Comparison of ENCODE assay signal across 12 mouse cellular contexts in genomic region chr2:167542361-167542760, GRCm38 (mm10). TPM values are rescaled to one million over a fixed set of nuclear protein-coding genes. Genes with fewer than 3 reads are reported as not detected.
DNase-seq lines count a peak whose midpoint lies in the region; ATAC-seq lines count a peak whose summit lies in the region.
"Had no signal": no experiment of that assay in that cellular context is flagged by ENCODE, and none has a peak within 500 bp of the region (broad histone marks: within the 10 kb centered on the region; RNA-seq: fewer than 3 reads in every experiment).

No protein-coding gene starts in this region.

- DNase-seq in heart, postnatal 10 days = no peak
- no peak for DNase-seq in liver, embryonic 13.5 days
- no peak for DNase-seq in spleen, adult 18-20 months
- no peak for DNase-seq in spleen, postnatal 36 days (ENCODE audit: low spot score in 2 of 2)
- DNase-seq: cerebellum, adult 8-10 months; forebrain, postnatal 0 days had no signal

- H3K4me1 ChIP-seq in heart, embryonic 12.5 days (replicated peaks) = peaks cover 69% of the 10 kb centered on the region
- peaks cover 40% of the 10 kb centered on the region for H3K4me1 ChIP-seq in liver, embryonic 13.5 days (replicated peaks)
- H3K4me1 ChIP-seq in liver, embryonic 12.5 days = peaks cover 43% of the 10 kb centered on the region
- H3K4me1 ChIP-seq in embryonic facial prominence, embryonic 12.5 days = peaks cover 56% of the 10 kb centered on the region
- peaks cover 44% of the 10 kb centered on the region for H3K4me1 ChIP-seq in intestine, embryonic 16.5 days (ENCODE audit: control insufficient read depth, insufficient read depth, low read length)

- H3K9ac ChIP-seq in heart, embryonic 12.5 days = peak overlapping the region; percentile 66; the same call in 1 of the 2 replicates
- no peak overlapping the region for H3K9ac ChIP-seq in liver, embryonic 13.5 days
- no peak overlapping the region for H3K9ac ChIP-seq in liver, embryonic 12.5 days
- peak overlapping the region; percentile 86 for H3K9ac ChIP-seq in embryonic facial prominence, embryonic 12.5 days
- H3K9ac ChIP-seq in intestine, embryonic 16.5 days (ENCODE audit: low read depth, low read length) = no peak overlapping the region
- H3K9ac ChIP-seq: forebrain, postnatal 0 days; liver, embryonic 14.5 days had no signal

- H3K27ac ChIP-seq in heart, embryonic 12.5 days (ENCODE audit: poor library complexity, severe bottlenecking) = peak overlapping the region; percentile 95
- peak overlapping the region; percentile 44; the same call in 1 of the 2 replicates for H3K27ac ChIP-seq in liver, embryonic 13.5 days
- H3K27ac ChIP-seq in liver, embryonic 12.5 days = no peak overlapping the region
- peak overlapping the region; percentile 96 for H3K27ac ChIP-seq in embryonic facial prominence, embryonic 12.5 days
- peak overlapping the region; percentile 97; the same call in 1 of the 2 replicates for H3K27ac ChIP-seq in intestine, embryonic 16.5 days (ENCODE audit: low read length)
- H3K27ac ChIP-seq: liver, embryonic 14.5 days had no signal

- WGBS in heart, embryonic 12.5 days = 81% methylated on average over 4 of the region's 4 CpGs
- WGBS in liver, embryonic 13.5 days (ENCODE audit: insufficient replicate concordance) = 72% methylated on average over 4 of the region's 4 CpGs
- WGBS in liver, embryonic 12.5 days (ENCODE audit: insufficient replicate concordance) = 61% methylated on average over 4 of the region's 4 CpGs
- WGBS in embryonic facial prominence, embryonic 12.5 days = 47% methylated on average over 4 of the region's 4 CpGs
- WGBS in intestine, embryonic 16.5 days = 66% methylated on average over 4 of the region's 4 CpGs

- peak overlapping the region; percentile 89; the same call in 1 of the 2 replicates for H3K4me2 ChIP-seq in heart, embryonic 12.5 days
- no peak overlapping the region for H3K4me2 ChIP-seq in liver, embryonic 13.5 days
- no peak overlapping the region for H3K4me2 ChIP-seq in liver, embryonic 12.5 days
- peak overlapping the region; percentile 82 for H3K4me2 ChIP-seq in embryonic facial prominence, embryonic 12.5 days (replicated peaks)
- H3K4me2 ChIP-seq in intestine, embryonic 16.5 days (ENCODE audit: low read depth, low read length) = no peak overlapping the region
- H3K4me2 ChIP-seq: midbrain, embryonic 11.5 days had no signal

- H3K36me3 ChIP-seq in heart, embryonic 12.5 days = peaks cover 12% of the 10 kb centered on the region
- no peaks in the 10 kb centered on the region; the same call in 1 of the 2 replicates for H3K36me3 ChIP-seq in liver, embryonic 13.5 days
- H3K36me3 ChIP-seq in liver, embryonic 12.5 days = peaks cover 4% of the 10 kb centered on the region; the same call in 1 of the 2 replicates
- H3K36me3 ChIP-seq in embryonic facial prominence, embryonic 12.5 days = peaks cover 20% of the 10 kb centered on the region
- no peaks in the 10 kb centered on the region for H3K36me3 ChIP-seq in intestine, embryonic 16.5 days (ENCODE audit: control insufficient read depth, insufficient read depth, low read length)

- peaks cover 13% of the 10 kb centered on the region for H3K27me3 ChIP-seq in heart, embryonic 12.5 days (replicated peaks)
- peaks cover 44% of the 10 kb centered on the region for H3K27me3 ChIP-seq in liver, embryonic 13.5 days
- H3K27me3 ChIP-seq in liver, embryonic 12.5 days (replicated peaks) = peaks cover 46% of the 10 kb centered on the region
- H3K27me3 ChIP-seq in embryonic facial prominence, embryonic 12.5 days = peaks cover 2% of the 10 kb centered on the region
- H3K27me3 ChIP-seq in intestine, embryonic 16.5 days (replicated peaks; ENCODE audit: control insufficient read depth, insufficient read depth, low read length) = no peaks in the 10 kb centered on the region

- intact Hi-C loops in heart, postnatal 10 days (cut with DNase I) = no loop called here

- H3K4me3 ChIP-seq in heart, embryonic 12.5 days = no peak overlapping the region
- H3K4me3 ChIP-seq in liver, embryonic 13.5 days (replicated peaks) = no peak overlapping the region
- no peak overlapping the region for H3K4me3 ChIP-seq in liver, embryonic 12.5 days
- H3K4me3 ChIP-seq in embryonic facial prominence, embryonic 12.5 days = peak overlapping the region; percentile 79
- no peak overlapping the region for H3K4me3 ChIP-seq in intestine, embryonic 16.5 days (ENCODE audit: low read length)

- H3K9me3 ChIP-seq in heart, embryonic 12.5 days (replicated peaks) = no peaks in the 10 kb centered on the region
- H3K9me3 ChIP-seq in liver, embryonic 13.5 days (replicated peaks) = no peaks in the 10 kb centered on the region
- no peaks in the 10 kb centered on the region for H3K9me3 ChIP-seq in liver, embryonic 12.5 days (replicated peaks)
- no peaks in the 10 kb centered on the region for H3K9me3 ChIP-seq in embryonic facial prominence, embryonic 12.5 days
- no peaks in the 10 kb centered on the region for H3K9me3 ChIP-seq in intestine, embryonic 16.5 days (ENCODE audit: control insufficient read depth, low read length)

- no peak for ATAC-seq in heart, embryonic 12.5 days (ENCODE audit: insufficient number of reproducible peaks, low FRiP score)
- no peak for ATAC-seq in liver, embryonic 13.5 days (ENCODE audit: low read depth)
- ATAC-seq in liver, embryonic 12.5 days = no peak
- ATAC-seq in embryonic facial prominence, embryonic 12.5 days (ENCODE audit: insufficient number of reproducible peaks, insufficient read depth, low FRiP score, low TSS enrichment) = no peak
- no peak for ATAC-seq in intestine, embryonic 16.5 days
- ATAC-seq: forebrain, postnatal 0 days had no signal

RNA-seq across cellular contexts. Expression of gene Snai1, which starts 4.4 kb away (rescaled TPM):
- polyA plus RNA-seq in heart, embryonic 12.5 days (2016; fragmentation: Nextera tagmentation; extraction: Ambion mirVana) = 18.8 and 21.4 TPM in 2 replicates
- total RNA-seq in heart, postnatal 10 days (2021) = 1 to 10 TPM; 3.6 to 4.1 TPM
- polyA plus RNA-seq in liver, embryonic 13.5 days (2015; fragmentation: Nextera tagmentation; extraction: Ambion mirVana) = 1.8 and 2.5 TPM in 2 replicates
- polyA plus RNA-seq in liver, embryonic 12.5 days (2016; fragmentation: Nextera tagmentation; extraction: Ambion mirVana) = 4.9 and 5.0 TPM in 2 replicates
- polyA plus RNA-seq in embryonic facial prominence, embryonic 12.5 days (2016; fragmentation: Nextera tagmentation; extraction: Ambion mirVana) = 76.3 and 83.4 TPM in 2 replicates
- polyA plus RNA-seq in intestine, embryonic 16.5 days (2015; fragmentation: Nextera tagmentation; extraction: Ambion mirVana) = 15.6 TPM in 2 replicates

RNA-seq across cellular contexts. Expression of gene Spata2, which starts 49.7 kb away (rescaled TPM):
- 14.6 and 15.4 TPM in 2 replicates for polyA plus RNA-seq in heart, embryonic 12.5 days (2016; fragmentation: Nextera tagmentation; extraction: Ambion mirVana)
- total RNA-seq in heart, postnatal 10 days (2021) = 10 to 100 TPM; 24.0 to 24.9 TPM
- 7.0 and 9.4 TPM in 2 replicates for polyA plus RNA-seq in liver, embryonic 13.5 days (2015; fragmentation: Nextera tagmentation; extraction: Ambion mirVana)
- 11.0 TPM in 2 replicates for polyA plus RNA-seq in liver, embryonic 12.5 days (2016; fragmentation: Nextera tagmentation; extraction: Ambion mirVana)
- polyA plus RNA-seq in embryonic facial prominence, embryonic 12.5 days (2016; fragmentation: Nextera tagmentation; extraction: Ambion mirVana) = 14.3 and 16.3 TPM in 2 replicates
- 14.2 and 15.4 TPM in 2 replicates for polyA plus RNA-seq in intestine, embryonic 16.5 days (2015; fragmentation: Nextera tagmentation; extraction: Ambion mirVana)

RNA-seq across cellular contexts. Expression of gene Rnf114, which starts 49.9 kb away (rescaled TPM):
- 61.4 and 62.9 TPM in 2 replicates for polyA plus RNA-seq in heart, embryonic 12.5 days (2016; fragmentation: Nextera tagmentation; extraction: Ambion mirVana)
- total RNA-seq in heart, postnatal 10 days (2021) = 10 to 100 TPM; 41.9 to 47.1 TPM
- polyA plus RNA-seq in liver, embryonic 13.5 days (2015; fragmentation: Nextera tagmentation; extraction: Ambion mirVana) = 32.5 and 33.2 TPM in 2 replicates
- polyA plus RNA-seq in liver, embryonic 12.5 days (2016; fragmentation: Nextera tagmentation; extraction: Ambion mirVana) = 37.6 and 37.9 TPM in 2 replicates
- 94.4 and 96.9 TPM in 2 replicates for polyA plus RNA-seq in embryonic facial prominence, embryonic 12.5 days (2016; fragmentation: Nextera tagmentation; extraction: Ambion mirVana)
- polyA plus RNA-seq in intestine, embryonic 16.5 days (2015; fragmentation: Nextera tagmentation; extraction: Ambion mirVana) = 75.7 and 76.5 TPM in 2 replicates

Comparison
In these comparisons a context has a peak if more than half of its experiments do, and no peak if none do; other contexts are left out.
1. H3K4me2 ChIP-seq: peak in heart, embryonic 12.5 days (single experiment) and embryonic facial prominence, embryonic 12.5 days (single experiment); none in liver, embryonic 13.5 days (single experiment), liver, embryonic 12.5 days (single experiment) and intestine, embryonic 16.5 days (single experiment).
2. H3K9ac ChIP-seq: peak in heart, embryonic 12.5 days (single experiment) and embryonic facial prominence, embryonic 12.5 days (single experiment); none in liver, embryonic 13.5 days (single experiment), liver, embryonic 12.5 days (single experiment) and intestine, embryonic 16.5 days (single experiment).